Mouse (Mus musculus) limb, embryonic 12.5 days (tissue): ENCODE results near the gene Elf5. TPM values are rescaled to one million over a fixed set of nuclear protein-coding genes. Genes with fewer than 3 reads are reported as not detected.

Experiments
- ATAC-seq: fragments of 200-750 bp; cut with Nextera tagmentation; 2 replicates; pipeline ENCODE4 v1.8.0; 2017; ENCODE audit warnings: low read depth, moderate TSS enrichment; ENCODE audit not compliant: insufficient number of reproducible peaks, insufficient read depth, low FRiP score, low TSS enrichment
- H3K27ac ChIP-seq: fragments of 300-500 bp; sonication (generic); 2 replicates; pipeline ENCODE4 v1.5.1; 2016; ENCODE audit warnings: mild to moderate bottlenecking, moderate library complexity
- H3K27me3 ChIP-seq: fragments of 300-500 bp; sonication (generic); 2 replicates; pipeline ENCODE4 v1.6.1; 2016; ENCODE audit warnings: mild to moderate bottlenecking, moderate library complexity
- H3K36me3 ChIP-seq: fragments of 300-500 bp; sonication (generic); 2 replicates; pipeline ENCODE4 v1.6.1; 2016; ENCODE audit warnings: mild to moderate bottlenecking, moderate library complexity
- H3K4me1 ChIP-seq: fragments of 300-500 bp; sonication (generic); replicated peaks from 2 replicates; pipeline ENCODE4 v1.6.1; 2016
- H3K4me2 ChIP-seq: fragments of 300-500 bp; sonication (generic); 2 replicates; pipeline ENCODE4 v1.6.1; 2016; ENCODE audit warnings: mild to moderate bottlenecking, moderate library complexity
- H3K4me3 ChIP-seq: fragments of 300-500 bp; sonication (generic); replicated peaks from 2 replicates; pipeline ENCODE4 v1.5.1; 2016; ENCODE audit warnings: mild to moderate bottlenecking
- H3K9ac ChIP-seq: fragments of 300-500 bp; sonication (generic); replicated peaks from 2 replicates; pipeline ENCODE4 v1.6.1; 2016; ENCODE audit warnings: mild to moderate bottlenecking, moderate library complexity
- H3K9me3 ChIP-seq: fragments of 300-500 bp; sonication (generic); 2 replicates; pipeline ENCODE4 v1.6.1; 2016; ENCODE audit warnings: mild to moderate bottlenecking, moderate library complexity
- WGBS: fragments of 180-500 bp; shearing (Covaris S2); methylation state at CpG from one replicate; pipeline ENCODE4 v1.1.7; 2016; 5-methylcytosine and 5-hydroxymethylcytosine counted together
- polyA plus RNA-seq: library from polyadenylated mRNA; unstranded; fragments of >200 nt; fragmentation: Nextera tagmentation; extraction: Ambion mirVana; gene quantifications from 2 replicates; pipeline ENCODE4 v1.2.1, GENCODE M21; 2016

Elf5 gene
- polyA plus RNA-seq, 1 experiment from 2014 or later = not detected

- no peaks in the 10 kb centered on the region for H3K27me3 ChIP-seq
- peaks cover 76% of the 10 kb centered on the region for H3K36me3 ChIP-seq
- H3K4me3 ChIP-seq = no peak overlapping the region
- no peak overlapping the region for H3K27ac ChIP-seq
- no peak overlapping the region for H3K4me2 ChIP-seq
- ATAC-seq = no peak; the same call in 1 of the 2 replicates
- peaks cover 10% of the 10 kb centered on the region for H3K4me1 ChIP-seq
- H3K9ac ChIP-seq = no peak overlapping the region
- no peaks in the 10 kb centered on the region for H3K9me3 ChIP-seq
- 82% methylated on average over 5 of the region's 5 CpGs for WGBS
These were observed 45.6 kb downstream of the Elf5 start for GRCm38 (mm10) chr2:103457048-103457447.

- Histone ChIP-seq H3K4me2 (no peak overlapping the region), H3K4me3 (no peak overlapping the region), H3K9ac (no peak overlapping the region), H3K36me3 (peaks cover 76% of the 10 kb centered on the region), H3K27me3 (no peaks in the 10 kb centered on the region), H3K4me1 (peaks cover 16% of the 10 kb centered on the region), H3K9me3 (no peaks in the 10 kb centered on the region), H3K27ac (no peak overlapping the region)
- 92% methylated on average over 7 of the region's 7 CpGs for WGBS
- no peak for ATAC-seq
These were observed 46.1 kb downstream of the Elf5 start for GRCm38 (mm10) chr2:103457628-103458027.

DNA sequence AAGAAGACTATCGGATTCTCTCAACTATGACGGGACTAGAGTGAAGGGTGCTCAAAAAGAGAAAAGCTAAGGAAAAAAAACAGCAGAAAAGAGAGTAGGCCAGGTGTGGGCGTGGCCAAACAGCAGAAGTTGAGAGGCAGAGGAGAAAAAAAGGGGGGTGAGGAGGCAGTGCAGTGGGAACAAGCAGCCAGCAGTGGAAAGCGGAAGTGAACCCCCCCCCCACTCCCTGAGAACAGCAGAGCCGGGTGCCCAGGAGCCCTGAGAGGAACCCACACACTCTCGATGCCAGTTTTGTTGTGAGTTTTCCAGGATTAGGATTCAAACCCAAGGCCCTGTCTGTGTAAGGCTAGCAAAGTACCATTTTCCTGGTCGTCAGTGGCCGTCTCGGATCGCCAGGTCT, 47.6 kb downstream of the Elf5 start:
- no peaks in the 10 kb centered on the region for H3K27me3 ChIP-seq
- H3K4me1 ChIP-seq = peaks cover 18% of the 10 kb centered on the region
- H3K9ac ChIP-seq = no peak overlapping the region
- WGBS = 91% methylated on average over 10 of the region's 10 CpGs
- no peak overlapping the region for H3K4me2 ChIP-seq
- H3K9me3 ChIP-seq = no peaks in the 10 kb centered on the region
- ATAC-seq = no peak
- peaks cover 76% of the 10 kb centered on the region for H3K36me3 ChIP-seq
- no peak overlapping the region for H3K27ac ChIP-seq
- H3K4me3 ChIP-seq = no peak overlapping the region

- H3K9ac ChIP-seq = no peak overlapping the region
- no peaks in the 10 kb centered on the region for H3K27me3 ChIP-seq
- H3K9me3 ChIP-seq = no peaks in the 10 kb centered on the region
- H3K4me3 ChIP-seq = no peak overlapping the region
- ATAC-seq = no peak
- peak overlapping the region; percentile 18 for H3K4me2 ChIP-seq
- peak overlapping the region; percentile 86 for H3K27ac ChIP-seq
- H3K36me3 ChIP-seq = peaks cover 75% of the 10 kb centered on the region
- peaks cover 18% of the 10 kb centered on the region for H3K4me1 ChIP-seq
- WGBS = 45% methylated on average over 8 of the region's 8 CpGs
These were observed 49.7 kb downstream of the Elf5 start for GRCm38 (mm10) chr2:103461210-103461609.

DNA sequence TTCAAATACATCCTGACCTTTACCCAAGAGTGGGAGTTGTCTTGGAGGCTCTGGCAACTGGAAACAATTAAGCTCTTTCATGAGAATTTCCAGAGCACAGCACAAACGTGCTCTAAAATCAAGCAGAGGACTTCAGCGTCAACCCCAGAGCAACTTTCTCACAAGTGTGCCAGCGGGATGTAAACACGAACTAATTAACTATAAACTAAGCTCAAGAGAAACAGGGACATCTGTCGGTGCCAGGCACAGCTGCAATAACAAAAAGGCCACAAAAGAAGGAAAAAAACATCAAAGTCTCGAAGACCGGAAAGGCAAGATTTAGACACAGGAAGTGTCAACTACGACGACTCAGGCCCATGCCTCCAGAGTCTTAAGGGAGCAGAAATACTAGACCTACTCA, 50.3 kb downstream of the Elf5 start:
- Histone ChIP-seq H3K9me3 (no peaks in the 10 kb centered on the region), H3K4me1 (peaks cover 18% of the 10 kb centered on the region), H3K27ac (peak overlapping the region; percentile 86), H3K4me3 (no peak overlapping the region), H3K36me3 (peaks cover 76% of the 10 kb centered on the region), H3K27me3 (no peaks in the 10 kb centered on the region), H3K9ac (no peak overlapping the region), H3K4me2 (peak overlapping the region; percentile 18)
- ATAC-seq = no peak
- 9% methylated on average over 9 of the region's 9 CpGs for WGBS

DNA sequence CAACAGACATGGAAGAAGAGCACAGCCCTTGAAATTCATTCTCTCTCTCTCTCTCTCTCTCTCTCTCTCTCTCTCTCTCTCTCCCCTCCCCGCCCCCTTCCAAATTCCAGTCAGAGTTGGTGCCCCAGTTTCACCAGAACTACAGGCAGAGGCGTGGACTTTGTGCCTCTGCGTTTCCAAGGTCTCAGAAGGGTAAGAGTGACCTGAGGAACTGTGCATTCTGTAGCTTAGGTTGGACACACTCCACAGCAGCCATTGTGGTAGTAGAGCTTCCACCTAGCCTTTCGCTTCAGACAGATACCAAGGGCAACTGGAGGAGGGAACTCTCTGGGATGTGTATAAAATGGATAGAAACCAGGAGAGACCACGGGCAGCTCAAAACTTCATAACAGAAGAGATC, 51.3 kb downstream of the Elf5 start:
- WGBS = 94% methylated on average over 5 of the region's 5 CpGs
- Histone ChIP-seq H3K27me3 (no peaks in the 10 kb centered on the region), H3K36me3 (peaks cover 79% of the 10 kb centered on the region), H3K9ac (no peak overlapping the region), H3K4me1 (peaks cover 20% of the 10 kb centered on the region), H3K9me3 (no peaks in the 10 kb centered on the region), H3K4me3 (no peak overlapping the region), H3K4me2 (no peak overlapping the region), H3K27ac (0 out of 2 replicates have a peak overlapping the region, but pooled peaks have one; percentile 37)
- no peak for ATAC-seq

- H3K36me3 ChIP-seq = peaks cover 71% of the 10 kb centered on the region
- no peaks in the 10 kb centered on the region for H3K9me3 ChIP-seq
- no peak overlapping the region for H3K27ac ChIP-seq
- no peak overlapping the region for H3K4me3 ChIP-seq
- no peak overlapping the region for H3K9ac ChIP-seq
- H3K4me2 ChIP-seq = no peak overlapping the region
- no peak for ATAC-seq
- H3K4me1 ChIP-seq = peaks cover 20% of the 10 kb centered on the region
- no peaks in the 10 kb centered on the region for H3K27me3 ChIP-seq
- WGBS = 98% methylated on average over 8 of the region's 8 CpGs
These were observed 53.0 kb downstream of the Elf5 start for GRCm38 (mm10) chr2:103464524-103464923.

DNA sequence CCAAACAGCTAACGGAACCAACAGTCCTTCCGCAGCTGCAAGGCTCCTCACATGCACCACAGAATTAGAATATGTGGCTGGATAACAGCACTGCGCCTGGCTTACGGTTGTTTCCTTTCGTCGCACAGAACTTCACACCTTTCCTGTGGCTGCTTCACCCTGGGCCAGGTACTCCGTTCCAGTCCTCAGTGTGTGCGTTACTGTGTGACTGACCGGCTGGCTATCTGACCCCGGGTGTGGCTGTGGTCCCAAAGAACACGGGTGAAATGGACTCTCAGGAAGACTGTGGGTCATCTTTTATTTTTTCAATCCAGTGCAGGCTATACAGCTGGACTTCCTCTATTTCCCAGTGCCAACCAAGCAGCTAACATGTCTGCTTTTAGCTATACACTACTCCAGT, 53.9 kb downstream of the Elf5 start:
- Histone ChIP-seq H3K27ac (no peak overlapping the region), H3K36me3 (peaks cover 71% of the 10 kb centered on the region), H3K9ac (no peak overlapping the region), H3K9me3 (no peaks in the 10 kb centered on the region), H3K27me3 (no peaks in the 10 kb centered on the region), H3K4me1 (peaks cover 20% of the 10 kb centered on the region), H3K4me2 (no peak overlapping the region), H3K4me3 (no peak overlapping the region)
- ATAC-seq = no peak
- WGBS = 90% methylated on average over 11 of the region's 11 CpGs

GRCm38 (mm10) chr2:103466272-103466671, 54.8 kb downstream of the Elf5 start:
- no peak overlapping the region for H3K9ac ChIP-seq
- peaks cover 18% of the 10 kb centered on the region for H3K4me1 ChIP-seq
- H3K4me3 ChIP-seq = no peak overlapping the region
- WGBS = 87% methylated on average over 3 of the region's 3 CpGs
- no peaks in the 10 kb centered on the region for H3K9me3 ChIP-seq
- no peak for ATAC-seq
- no peak overlapping the region for H3K4me2 ChIP-seq
- H3K27ac ChIP-seq = no peak overlapping the region
- peaks cover 74% of the 10 kb centered on the region for H3K36me3 ChIP-seq
- no peaks in the 10 kb centered on the region for H3K27me3 ChIP-seq

DNA sequence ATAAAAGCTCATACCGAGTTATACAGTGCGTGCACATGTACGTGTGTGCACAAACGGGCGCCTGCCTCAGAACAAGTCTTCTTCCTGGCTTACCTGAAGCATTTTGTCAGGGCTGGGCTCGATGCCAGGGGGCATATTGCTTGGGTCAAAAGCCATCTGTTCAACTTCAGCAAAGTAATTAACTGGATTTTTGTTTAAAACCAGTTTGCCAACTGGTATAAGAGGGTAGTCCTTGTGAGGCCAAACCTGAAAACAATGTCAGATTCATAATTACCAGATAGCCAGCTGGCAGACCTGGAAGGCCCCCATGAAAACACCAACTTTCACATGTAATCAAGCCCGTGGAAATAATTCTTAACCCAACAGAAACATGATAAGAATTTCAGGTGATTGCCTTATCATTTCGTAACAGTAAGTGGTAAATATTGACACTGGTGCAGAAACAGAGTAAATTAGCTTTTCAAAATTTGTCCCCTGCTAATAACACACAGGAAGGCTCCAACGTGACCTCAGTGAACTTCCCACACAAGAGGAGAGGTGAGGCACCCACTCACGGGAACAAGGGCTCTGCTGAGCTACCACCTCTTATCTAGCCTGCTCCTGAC, 55.6 kb downstream of the Elf5 start:
- Histone ChIP-seq H3K36me3 (peaks cover 78% of the 10 kb centered on the region), H3K27ac (no peak overlapping the region), H3K4me1 (peaks cover 10% of the 10 kb centered on the region), H3K9me3 (no peaks in the 10 kb centered on the region), H3K9ac (no peak overlapping the region), H3K4me3 (no peak overlapping the region), H3K27me3 (no peaks in the 10 kb centered on the region), H3K4me2 (no peak overlapping the region)
- no peak for ATAC-seq
- 77% methylated on average over 10 of the region's 10 CpGs for WGBS

DNA sequence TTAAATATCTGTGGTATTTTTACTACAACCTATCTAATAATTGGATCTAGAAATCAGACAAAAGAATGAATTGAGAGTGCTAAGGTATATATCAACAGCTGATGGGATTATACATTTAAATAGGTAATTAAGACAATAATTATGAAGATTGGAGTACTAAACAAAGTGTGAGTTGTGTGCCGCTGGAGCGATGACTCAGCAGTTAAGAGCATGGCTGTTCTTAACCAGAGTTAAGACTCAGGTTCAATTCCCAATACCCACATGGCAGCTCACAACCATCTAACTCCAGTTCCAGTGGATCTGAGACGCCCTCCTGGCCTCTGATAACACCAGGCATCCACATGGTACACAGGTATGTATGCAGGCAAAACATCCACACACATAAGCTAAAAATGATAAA, 61.9 kb downstream of the Elf5 start:
- 95% methylated on average over 3 of the region's 3 CpGs for WGBS
- H3K27me3 ChIP-seq = no peaks in the 10 kb centered on the region
- H3K4me1 ChIP-seq = no peaks in the 10 kb centered on the region
- no peaks in the 10 kb centered on the region for H3K9me3 ChIP-seq
- H3K36me3 ChIP-seq = peaks cover 66% of the 10 kb centered on the region
- no peak overlapping the region for H3K4me3 ChIP-seq
- no peak overlapping the region for H3K27ac ChIP-seq
- no peak overlapping the region for H3K4me2 ChIP-seq
- ATAC-seq = no peak
- no peak overlapping the region for H3K9ac ChIP-seq

- Histone ChIP-seq H3K9ac (no peak overlapping the region), H3K36me3 (peaks cover 45% of the 10 kb centered on the region), H3K9me3 (no peaks in the 10 kb centered on the region), H3K4me2 (no peak overlapping the region), H3K4me1 (no peaks in the 10 kb centered on the region), H3K4me3 (no peak overlapping the region), H3K27me3 (no peaks in the 10 kb centered on the region), H3K27ac (no peak overlapping the region)
- ATAC-seq = no peak
- WGBS = 87% methylated on average over 2 of the region's 2 CpGs
These were observed 64.7 kb downstream of the Elf5 start for GRCm38 (mm10) chr2:103476180-103476579.
